Mouse (Mus musculus): ENCODE measurements around the gene Tnfrsf18.

Gene Tnfrsf18

GRCm38 (mm10) chr4:156032856-156033255 is 6.9 kb downstream of the Tnfrsf18 start:
- no peak for DNase-seq (ENCODE audit: low spot score in 2 of 2)

GRCm38 (mm10) chr4:156033476-156034119 is 7.6 kb downstream of the Tnfrsf18 start:
- DNase-seq (ENCODE audit: low spot score in 2 of 2): no peak

DNA sequence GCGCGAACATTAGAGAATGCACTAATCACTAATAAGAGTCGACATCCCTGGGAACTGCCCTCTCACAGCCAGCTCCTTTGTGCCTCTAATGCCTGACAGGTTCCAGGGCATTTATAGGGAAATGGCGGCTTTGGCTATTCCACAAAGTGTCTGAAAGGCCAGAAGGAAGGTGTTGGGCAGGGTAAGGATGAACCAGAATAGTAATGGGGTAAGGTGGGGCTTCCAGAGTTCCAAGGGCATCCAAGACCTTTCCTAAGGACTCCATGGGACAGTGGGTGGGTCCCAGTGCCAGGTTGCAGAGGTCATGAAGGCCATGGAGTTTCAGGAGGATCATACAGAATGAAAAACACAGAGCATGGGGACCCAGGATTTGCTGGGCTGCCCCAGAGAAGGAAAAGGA is 8.3 kb downstream of the Tnfrsf18 start:
- DNase-seq (ENCODE audit: low spot score in 2 of 2): no peak

DNA sequence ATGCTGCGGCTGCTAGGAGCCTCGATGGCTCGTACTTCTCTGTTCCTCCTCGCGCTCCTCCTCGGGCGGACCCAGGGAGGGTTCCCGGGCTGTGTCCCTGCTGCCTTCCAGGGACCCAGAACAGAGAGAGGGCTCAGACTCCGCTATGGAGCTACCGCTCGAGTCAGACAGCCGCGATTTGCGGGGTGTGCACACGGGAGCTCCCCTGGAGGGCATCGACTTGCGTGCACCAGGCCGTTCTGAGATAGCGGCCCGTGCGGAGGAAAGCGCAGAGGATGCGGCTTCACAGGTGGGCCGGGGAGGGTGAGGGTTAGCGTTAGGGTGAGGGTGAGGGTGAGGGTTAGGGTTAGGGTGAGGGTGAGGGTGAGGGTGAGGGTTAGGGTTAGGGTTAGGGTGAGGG is 8.9 kb downstream of the Tnfrsf18 start:
- DNase-seq (ENCODE audit: low spot score in 2 of 2): no peak

DNA sequence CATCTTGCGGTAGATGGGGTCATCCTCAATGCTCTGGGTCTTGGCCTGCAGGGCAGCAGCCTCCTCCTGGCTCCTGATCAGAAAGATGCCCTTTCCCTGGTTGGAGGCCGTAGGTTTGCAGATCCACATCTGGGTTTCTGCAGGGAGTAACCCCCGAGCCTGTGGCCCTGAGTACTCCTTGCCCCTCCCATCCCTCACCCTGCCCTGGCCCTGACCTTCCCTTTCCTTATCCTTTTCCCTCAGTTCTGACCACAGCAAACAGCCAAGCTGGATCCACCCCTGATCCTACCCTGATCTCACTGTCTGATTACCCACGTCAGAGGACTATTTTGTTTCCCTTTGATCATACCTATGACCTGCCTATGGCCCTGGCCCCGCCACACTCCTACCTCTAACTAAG is 18.8 kb downstream of the Tnfrsf18 start:
- DNase-seq (ENCODE audit: low spot score in 2 of 2): no peak

- DNase-seq (ENCODE audit: low spot score in 2 of 2): no peak
Observed at GRCm38 (mm10) chr4:156049779-156050178, 23.8 kb downstream of the Tnfrsf18 start.

DNA sequence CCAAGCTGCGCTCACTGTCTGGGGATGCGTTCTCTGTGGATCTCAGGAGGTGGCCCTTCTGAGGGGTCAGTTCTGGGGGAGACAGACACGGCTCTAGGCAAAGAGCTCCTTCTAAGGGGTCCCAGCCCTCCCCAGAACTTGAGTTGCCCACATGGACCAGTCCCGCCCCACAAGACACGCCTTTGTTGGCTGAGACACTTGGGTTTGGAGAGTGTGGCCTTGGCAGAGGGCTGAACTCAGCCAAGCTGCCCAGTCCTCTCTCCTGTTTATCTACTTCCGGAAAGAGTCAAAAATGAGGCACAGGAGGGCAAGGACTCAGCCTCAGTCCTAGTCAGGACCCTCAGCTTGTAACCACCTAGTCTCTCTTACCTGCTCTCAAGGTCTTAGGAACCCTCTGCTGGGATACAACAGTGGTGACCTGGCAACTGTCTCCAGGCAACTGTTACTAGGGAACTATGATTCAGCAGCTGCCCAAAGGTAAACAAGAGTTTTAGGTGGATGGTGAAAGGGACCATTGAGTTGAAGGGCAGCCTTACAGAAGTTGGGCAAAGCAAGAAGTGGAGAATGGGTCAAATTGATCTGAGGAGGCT is 24.5 kb downstream of the Tnfrsf18 start:
- DNase-seq (ENCODE audit: low spot score in 2 of 2): no peak

DNA sequence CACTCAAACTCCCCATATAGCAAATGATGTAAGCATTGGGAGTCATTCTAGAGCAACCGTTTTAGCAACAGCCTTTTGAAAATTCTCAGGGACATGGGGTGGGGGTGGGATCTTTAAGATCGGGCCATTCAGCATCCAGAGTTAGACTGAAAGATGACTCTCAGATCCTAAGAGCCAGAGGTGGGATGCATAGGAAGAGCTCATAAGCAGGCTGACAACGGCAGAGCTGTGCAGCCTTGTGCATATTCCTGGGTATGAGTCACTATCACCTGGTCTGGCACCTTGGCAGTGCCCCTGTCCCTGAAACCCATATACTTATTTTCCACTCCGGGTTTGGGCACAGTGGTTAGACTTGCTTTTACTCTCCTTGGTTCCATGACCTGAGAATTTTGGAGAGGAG is 27.1 kb downstream of the Tnfrsf18 start:
- DNase-seq (ENCODE audit: low spot score in 2 of 2): no peak

- no peak for DNase-seq (ENCODE audit: low spot score in 2 of 2)
Observed at GRCm38 (mm10) chr4:156054130-156054529, 28.2 kb downstream of the Tnfrsf18 start.

DNA sequence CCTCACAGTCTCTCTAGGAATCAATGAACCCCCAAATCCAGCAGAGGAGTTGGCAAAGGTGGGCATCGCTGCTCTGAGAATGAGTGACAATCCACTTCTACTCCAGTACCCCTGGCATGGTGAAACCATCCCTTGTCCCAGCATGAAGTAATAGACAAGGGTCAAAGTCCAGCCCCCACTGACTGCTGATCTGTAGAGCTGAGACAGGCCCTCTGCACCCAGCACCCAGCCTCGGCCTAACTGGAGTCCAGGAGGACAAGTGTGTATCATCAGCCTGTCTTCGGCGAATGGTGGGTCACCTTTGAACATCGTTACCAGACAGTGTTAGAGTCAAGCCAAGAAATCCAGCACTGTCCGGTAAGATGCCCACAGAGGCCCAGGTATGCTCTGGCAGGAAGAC is 28.6 kb downstream of the Tnfrsf18 start:
- no peak for DNase-seq (ENCODE audit: low spot score in 2 of 2)

- no peak for DNase-seq (ENCODE audit: low spot score in 2 of 2)
Observed at GRCm38 (mm10) chr4:156055173-156055572, 29.2 kb downstream of the Tnfrsf18 start.

DNA sequence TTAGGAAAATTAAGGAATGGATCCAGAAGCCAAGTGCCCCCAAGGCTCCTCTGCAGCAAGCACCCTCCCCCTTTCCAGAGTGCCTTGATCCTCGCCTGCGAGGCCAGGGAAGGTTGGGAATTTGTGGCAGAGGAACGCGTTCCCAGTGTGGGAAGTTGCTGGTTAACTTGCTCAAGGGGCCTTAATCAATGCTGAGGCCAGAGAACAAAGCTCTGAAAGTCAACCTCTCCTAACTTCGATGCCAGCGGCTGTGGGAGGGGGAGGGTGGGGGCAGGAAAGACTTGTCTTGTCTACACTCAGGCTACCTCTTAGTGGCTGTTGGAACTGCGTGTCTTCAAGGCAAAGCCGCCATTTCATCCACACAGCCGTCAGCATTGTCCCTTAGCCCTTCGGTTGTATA is 31.7 kb downstream of the Tnfrsf18 start:
- no peak for DNase-seq (ENCODE audit: low spot score in 2 of 2)

- no peak for DNase-seq (ENCODE audit: low spot score in 2 of 2)
Observed at GRCm38 (mm10) chr4:156058826-156059225, 32.9 kb downstream of the Tnfrsf18 start.

- no peak for DNase-seq (ENCODE audit: low spot score in 2 of 2)
Observed at GRCm38 (mm10) chr4:156059261-156059660, 33.3 kb downstream of the Tnfrsf18 start, which contains the start of gene Ttll10. Ttll10 (minus strand) TSS chr4:156059414.

- no peak for DNase-seq (ENCODE audit: low spot score in 2 of 2)
Observed at GRCm38 (mm10) chr4:156059713-156060112, 33.7 kb downstream of the Tnfrsf18 start.

GRCm38 (mm10) chr4:156063861-156064509 is 38.0 kb downstream of the Tnfrsf18 start:
- DNase-seq (ENCODE audit: low spot score in 2 of 2): no peak

- DNase-seq (ENCODE audit: low spot score in 2 of 2): no peak
Observed at GRCm38 (mm10) chr4:156064510-156064897, 38.5 kb downstream of the Tnfrsf18 start.

- DNase-seq (ENCODE audit: low spot score in 2 of 2): no peak
Observed at GRCm38 (mm10) chr4:156065156-156065894, 39.4 kb downstream of the Tnfrsf18 start.

GRCm38 (mm10) chr4:156067256-156067949 is 41.4 kb downstream of the Tnfrsf18 start:
- DNase-seq (ENCODE audit: low spot score in 2 of 2): no peak

GRCm38 (mm10) chr4:156069701-156070100 is 43.7 kb downstream of the Tnfrsf18 start:
- DNase-seq (ENCODE audit: low spot score in 2 of 2): no peak

DNA sequence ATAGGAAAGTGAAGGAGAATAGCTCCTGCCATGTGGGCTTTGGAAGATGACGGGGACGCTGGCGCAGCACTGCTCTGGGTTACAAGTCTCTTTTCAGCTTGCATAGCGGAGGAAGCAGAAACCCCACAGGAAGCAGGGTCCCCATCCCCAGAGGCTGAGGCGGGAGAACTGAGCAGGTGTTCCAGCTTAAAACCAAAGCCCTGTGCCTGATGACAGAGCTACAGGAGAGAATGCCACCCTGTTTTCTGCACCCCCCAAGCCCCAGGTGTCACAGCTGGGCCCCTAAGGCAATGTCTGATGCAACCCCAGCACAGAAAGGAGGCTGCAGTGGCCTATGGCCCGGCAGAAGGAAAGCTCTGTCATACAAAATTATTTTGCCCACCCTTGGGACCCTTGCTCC is 44.3 kb downstream of the Tnfrsf18 start:
- DNase-seq (ENCODE audit: low spot score in 2 of 2): no peak

- DNase-seq (ENCODE audit: low spot score in 2 of 2): no peak
Observed at GRCm38 (mm10) chr4:156070716-156071115, 44.8 kb downstream of the Tnfrsf18 start.

Data from frontal cortex, postnatal 14 days (tissue).